In genomic region chr16:18152189-18152588, GRCm38 (mm10) we compare ENCODE assay signal across 30 mouse cellular contexts. TPM values are rescaled to one million over a fixed set of nuclear protein-coding genes. Genes with fewer than 3 reads are reported as not detected.
DNase-seq lines count a peak whose midpoint lies in the region; ATAC-seq and TF ChIP-seq lines count a peak whose summit lies in the region.
"Had no signal": no experiment of that assay in that cellular context is flagged by ENCODE, and none has a peak within 500 bp of the region (broad histone marks: within the 10 kb centered on the region; RNA-seq: fewer than 3 reads in every experiment).

No protein-coding gene starts in this region.

- 93% methylated on average over 12 of the region's 12 CpGs for WGBS in forebrain, embryonic 10.5 days
- 93% methylated on average over 12 of the region's 12 CpGs for WGBS in forebrain, postnatal 0 days

- peaks cover 14% of the 10 kb centered on the region for H3K27me3 ChIP-seq in forebrain, embryonic 10.5 days (ENCODE audit: poor library complexity, severe bottlenecking)
- H3K27me3 ChIP-seq in forebrain, postnatal 0 days (ENCODE audit: insufficient read depth, low read length) = no peaks in the 10 kb centered on the region
- H3K27me3 ChIP-seq: forebrain, embryonic 12.5 days; limb, embryonic 15.5 days; lung, embryonic 15.5 days; megakaryocyte, embryonic 14.5 days; stomach, embryonic 15.5 days had no signal

- no peak overlapping the region for H3K4me3 ChIP-seq in forebrain, embryonic 10.5 days
- no peak overlapping the region for H3K4me3 ChIP-seq in forebrain, postnatal 0 days (ENCODE audit: low read depth, low read length)
- H3K4me3 ChIP-seq: forebrain, embryonic 12.5 days; heart, embryonic 15.5 days; limb, embryonic 15.5 days; lung, embryonic 15.5 days; megakaryocyte, embryonic 14.5 days; myocyte; stomach, embryonic 15.5 days had no signal

- no peak overlapping the region for H3K4me2 ChIP-seq in forebrain, postnatal 0 days (ENCODE audit: low read depth)
- H3K4me2 ChIP-seq: forebrain, embryonic 12.5 days; heart, embryonic 15.5 days; hindbrain, embryonic 14.5 days; limb, embryonic 15.5 days; lung, embryonic 15.5 days; stomach, embryonic 15.5 days had no signal

- H3K36me3 ChIP-seq in forebrain, embryonic 10.5 days (replicated peaks) = no peaks in the 10 kb centered on the region
- peaks cover 29% of the 10 kb centered on the region for H3K36me3 ChIP-seq in forebrain, postnatal 0 days (ENCODE audit: insufficient read depth)
- H3K36me3 ChIP-seq: heart, embryonic 15.5 days; lung, embryonic 15.5 days; stomach, embryonic 15.5 days had no signal

- no peak for DNase-seq in forebrain, embryonic 10.5 days (ENCODE audit: extremely low spot score, low spot score)
- no peak for DNase-seq in forebrain, postnatal 0 days
- DNase-seq in left cerebral cortex, adult 18-20 months (ENCODE audit: low spot score in 2 of 2) = peak; percentile 64 to 80
- DNase-seq in left cerebral cortex, adult 11 months (ENCODE audit: low spot score) = no peak
- peak; percentile 63 to 83 for DNase-seq in right cerebral cortex, postnatal 36 days (ENCODE audit: low spot score in 2 of 2)
- no peak for DNase-seq in right cerebral cortex, postnatal 10 days (ENCODE audit: low spot score in 2 of 2)
- peak; percentile 82 for DNase-seq in telencephalon, adult 2 months (ENCODE audit: low read depth, low spot score)
- DNase-seq in ovary, postnatal 10 days (ENCODE audit: low spot score) = no peak
- DNase-seq: adrenal gland, postnatal 36 days; cerebellum, adult 11 months; cerebellum, postnatal 36 days; gastrocnemius, postnatal 36 days; heart, postnatal 36 days; kidney, adult 18-20 months; lung, postnatal 36 days; midbrain, embryonic 14.5 days; thymus, adult 18-20 months; thymus, postnatal 36 days had no signal

- TF ChIP-seq CTCF in forebrain, postnatal 0 days (IDR thresholded peaks at IDR 0.05; ENCODE audit: low read depth) = no peak

- H3K9me3 ChIP-seq in forebrain, embryonic 10.5 days = no peaks in the 10 kb centered on the region
- H3K9me3 ChIP-seq in forebrain, postnatal 0 days (ENCODE audit: low read length) = no peaks in the 10 kb centered on the region
- H3K9me3 ChIP-seq: forebrain, embryonic 12.5 days; heart, embryonic 15.5 days; limb, embryonic 15.5 days; lung, embryonic 15.5 days; megakaryocyte, embryonic 14.5 days; stomach, embryonic 15.5 days had no signal

- H3K27ac ChIP-seq in forebrain, embryonic 10.5 days = peak overlapping the region; percentile 62
- no peak overlapping the region for H3K27ac ChIP-seq in forebrain, postnatal 0 days (ENCODE audit: low read depth, low read length)
- H3K27ac ChIP-seq: heart, embryonic 15.5 days; hindbrain, embryonic 14.5 days; kidney, postnatal 0 days; limb, embryonic 15.5 days; liver, embryonic 14.5 days; lung, embryonic 15.5 days; stomach, embryonic 15.5 days had no signal

- H3K9ac ChIP-seq in forebrain, postnatal 0 days = no peak overlapping the region
- H3K9ac ChIP-seq: forebrain, embryonic 12.5 days; heart, embryonic 15.5 days; hindbrain, embryonic 14.5 days; limb, embryonic 15.5 days; liver, embryonic 14.5 days; lung, embryonic 15.5 days; stomach, embryonic 15.5 days had no signal

- H3K4me1 ChIP-seq in forebrain, embryonic 10.5 days = peaks cover 75% of the 10 kb centered on the region
- peaks cover 15% of the 10 kb centered on the region; the same call in 1 of the 2 replicates for H3K4me1 ChIP-seq in forebrain, postnatal 0 days (ENCODE audit: insufficient read depth)

- no peak for ATAC-seq in forebrain, postnatal 0 days
- ATAC-seq: CD4-positive, CD25-positive, alpha-beta regulatory T cell, adult 4 months; inflammation-experienced regulatory T-cells, adult 6 months had no signal

RNA-seq across cellular contexts. Expression of gene Rtn4r, which starts 24.7 kb away (rescaled TPM):
- 0.87 and 1.2 TPM in 2 replicates for polyA plus RNA-seq in forebrain, embryonic 10.5 days (2016; fragmentation: Nextera tagmentation; extraction: Ambion mirVana)
- total RNA-seq in forebrain, postnatal 0 days (2014; rRNA removed) = 28.0 and 36.7 TPM in 2 replicates
- polyA plus RNA-seq in forebrain, postnatal 0 days (2015; fragmentation: Nextera tagmentation; extraction: Ambion mirVana) = 30.0 and 33.5 TPM in 2 replicates
- 100 to 1,000 TPM; 128 to 135 TPM for total RNA-seq in left cerebral cortex, adult 18-20 months (2021)
- polyA plus RNA-seq: CD4-positive, CD25-positive, alpha-beta regulatory T cell, adult 4 months; inflammation-experienced regulatory T-cells, adult 6 months had no signal

Comparison
In these comparisons a context has a peak if more than half of its experiments do, and no peak if none do; other contexts are left out.
1. DNase-seq: peak in left cerebral cortex, adult 18-20 months (2 of 2), right cerebral cortex, postnatal 36 days (2 of 2) and telencephalon, adult 2 months (single experiment); none in forebrain, embryonic 10.5 days (single experiment), forebrain, postnatal 0 days (single experiment), left cerebral cortex, adult 11 months (single experiment), right cerebral cortex, postnatal 10 days (0 of 2) and ovary, postnatal 10 days (single experiment).